In the genomic region with DNA sequence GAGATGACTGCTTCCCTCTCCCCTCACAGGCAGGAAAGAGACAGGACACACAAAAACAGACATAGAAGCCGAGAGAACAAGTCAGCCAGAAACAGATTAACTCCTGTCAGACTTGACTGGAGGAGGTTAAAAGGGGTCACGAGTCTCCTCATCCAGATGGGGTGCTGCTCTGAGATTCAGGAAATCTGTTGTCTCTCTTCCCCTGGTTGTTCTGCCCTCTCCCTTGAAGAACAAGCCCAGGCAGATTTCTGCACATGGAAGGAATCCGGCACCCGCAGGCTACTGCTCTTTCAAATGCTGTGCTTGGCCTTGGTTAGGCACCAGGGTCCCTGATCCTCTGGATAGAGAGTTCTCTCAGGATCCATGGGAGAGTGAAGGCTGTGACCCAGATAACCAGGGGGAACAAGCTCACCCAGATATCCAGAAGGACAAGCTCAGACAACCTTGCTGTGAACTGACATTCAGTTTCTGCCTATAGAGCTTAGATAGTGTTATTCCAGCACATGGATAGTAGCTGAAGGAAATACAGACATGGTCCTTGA, we compare ENCODE assay signal across 21 mouse cellular contexts. TPM values are rescaled to one million over a fixed set of nuclear protein-coding genes. Genes with fewer than 3 reads are reported as not detected.
DNase-seq lines count a peak whose midpoint lies in the region; ATAC-seq lines count a peak whose summit lies in the region.
"Had no signal": no experiment of that assay in that cellular context is flagged by ENCODE, and none has a peak within 500 bp of the region (broad histone marks: within the 10 kb centered on the region; RNA-seq: fewer than 3 reads in every experiment).

No protein-coding gene starts in this region.

- H3K9ac ChIP-seq in heart, embryonic 13.5 days = no peak overlapping the region
- no peak overlapping the region for H3K9ac ChIP-seq in lung, embryonic 16.5 days (ENCODE audit: low read length)
- no peak overlapping the region for H3K9ac ChIP-seq in embryonic facial prominence, embryonic 12.5 days
- H3K9ac ChIP-seq in stomach, embryonic 15.5 days = no peak overlapping the region
- H3K9ac ChIP-seq: forebrain, postnatal 0 days; heart, embryonic 12.5 days; neural tube, embryonic 12.5 days had no signal

- H3K4me1 ChIP-seq in heart, embryonic 13.5 days = peaks cover 18% of the 10 kb centered on the region
- peaks cover 5% of the 10 kb centered on the region; the same call in 1 of the 2 replicates for H3K4me1 ChIP-seq in lung, embryonic 16.5 days (replicated peaks; ENCODE audit: control insufficient read depth, insufficient read depth, low read length)
- H3K4me1 ChIP-seq in embryonic facial prominence, embryonic 12.5 days = no peaks in the 10 kb centered on the region
- H3K4me1 ChIP-seq in stomach, embryonic 15.5 days = peaks cover 10% of the 10 kb centered on the region; the same call in 1 of the 2 replicates
- H3K4me1 ChIP-seq: neural tube, embryonic 12.5 days had no signal

- no peak overlapping the region for H3K4me3 ChIP-seq in heart, embryonic 13.5 days
- H3K4me3 ChIP-seq in lung, embryonic 16.5 days (ENCODE audit: low read length) = no peak overlapping the region
- no peak overlapping the region for H3K4me3 ChIP-seq in embryonic facial prominence, embryonic 12.5 days
- H3K4me3 ChIP-seq in stomach, embryonic 15.5 days (replicated peaks) = no peak overlapping the region
- H3K4me3 ChIP-seq: erythroblast, embryonic 14.5 days; heart, embryonic 12.5 days; neural tube, embryonic 12.5 days had no signal

- H3K27ac ChIP-seq in heart, embryonic 13.5 days (replicated peaks) = 0 out of 2 replicates have a peak overlapping the region, but pooled peaks have one; percentile 25
- H3K27ac ChIP-seq in lung, embryonic 16.5 days (ENCODE audit: low read length) = 0 out of 2 replicates have a peak overlapping the region, but pooled peaks have one; percentile 2
- 0 out of 2 replicates have a peak overlapping the region, but pooled peaks have one; percentile 11 for H3K27ac ChIP-seq in embryonic facial prominence, embryonic 12.5 days
- peak overlapping the region; percentile 73 for H3K27ac ChIP-seq in stomach, embryonic 15.5 days
- H3K27ac ChIP-seq: neural tube, embryonic 12.5 days had no signal

- no peak for DNase-seq in heart, postnatal 4 days
- DNase-seq in lung, postnatal 4 days = no peak
- no peak for DNase-seq in layer of hippocampus, adult 8-10 months (ENCODE audit: low spot score in 2 of 2)
- no peak for DNase-seq in cerebellum, postnatal 10 days
- DNase-seq: adrenal gland, adult 2 months; forebrain, postnatal 0 days; gastrocnemius, postnatal 25 days; kidney, adult 18-20 months; layer of hippocampus, adult 9-11 months; thymus, adult 2 months had no signal

- H3K36me3 ChIP-seq in heart, embryonic 13.5 days = peaks cover 31% of the 10 kb centered on the region
- H3K36me3 ChIP-seq in lung, embryonic 16.5 days (ENCODE audit: control insufficient read depth, insufficient read depth, low read length) = peaks cover 10% of the 10 kb centered on the region; the same call in 1 of the 2 replicates
- H3K36me3 ChIP-seq in embryonic facial prominence, embryonic 12.5 days = peaks cover 20% of the 10 kb centered on the region
- peaks cover 9% of the 10 kb centered on the region; the same call in 1 of the 2 replicates for H3K36me3 ChIP-seq in stomach, embryonic 15.5 days

- no peak for ATAC-seq in heart, embryonic 13.5 days (ENCODE audit: extremely low read depth, insufficient number of reproducible peaks, low FRiP score, low TSS enrichment)
- no peak for ATAC-seq in lung, embryonic 16.5 days (ENCODE audit: low read depth)
- ATAC-seq in embryonic facial prominence, embryonic 12.5 days (ENCODE audit: insufficient number of reproducible peaks, insufficient read depth, low FRiP score, low TSS enrichment) = peak; percentile 38
- ATAC-seq in stomach, embryonic 15.5 days (ENCODE audit: insufficient read depth, low FRiP score, low read depth) = no peak
- ATAC-seq: midbrain, embryonic 16.5 days had no signal

- no peaks in the 10 kb centered on the region for H3K27me3 ChIP-seq in heart, embryonic 13.5 days (replicated peaks)
- H3K27me3 ChIP-seq in lung, embryonic 16.5 days (ENCODE audit: control insufficient read depth, insufficient read depth, low read depth, low read length) = no peaks in the 10 kb centered on the region
- no peaks in the 10 kb centered on the region for H3K27me3 ChIP-seq in embryonic facial prominence, embryonic 12.5 days
- H3K27me3 ChIP-seq in stomach, embryonic 15.5 days (replicated peaks) = no peaks in the 10 kb centered on the region
- H3K27me3 ChIP-seq: heart, embryonic 12.5 days; neural tube, embryonic 12.5 days had no signal

- no peaks in the 10 kb centered on the region for H3K9me3 ChIP-seq in heart, embryonic 13.5 days
- no peaks in the 10 kb centered on the region for H3K9me3 ChIP-seq in lung, embryonic 16.5 days (ENCODE audit: control insufficient read depth, low read length)
- H3K9me3 ChIP-seq in embryonic facial prominence, embryonic 12.5 days = no peaks in the 10 kb centered on the region
- H3K9me3 ChIP-seq in stomach, embryonic 15.5 days = no peaks in the 10 kb centered on the region
- H3K9me3 ChIP-seq: heart, embryonic 12.5 days; neural tube, embryonic 12.5 days had no signal

- WGBS in heart, embryonic 13.5 days = 57% methylated on average over 4 of the region's 4 CpGs
- 54% methylated on average over 4 of the region's 4 CpGs for WGBS in lung, embryonic 16.5 days
- WGBS in embryonic facial prominence, embryonic 12.5 days = 44% methylated on average over 4 of the region's 4 CpGs
- 47% methylated on average over 4 of the region's 4 CpGs for WGBS in stomach, embryonic 15.5 days

- H3K4me2 ChIP-seq in heart, embryonic 13.5 days = no peak overlapping the region
- H3K4me2 ChIP-seq in lung, embryonic 16.5 days (ENCODE audit: low read depth, low read length) = no peak overlapping the region
- H3K4me2 ChIP-seq in embryonic facial prominence, embryonic 12.5 days (replicated peaks) = no peak overlapping the region
- no peak overlapping the region for H3K4me2 ChIP-seq in stomach, embryonic 15.5 days
- H3K4me2 ChIP-seq: heart, embryonic 12.5 days; neural tube, embryonic 12.5 days had no signal

RNA-seq across cellular contexts. Expression of a gene that starts 23.8 kb away (rescaled TPM):
- not detected in 2 replicates for polyA plus RNA-seq in heart, embryonic 13.5 days (2015; fragmentation: Nextera tagmentation; extraction: Ambion mirVana)
- not detected for total RNA-seq in heart, postnatal 4 days (2021)
- polyA plus RNA-seq in lung, embryonic 16.5 days (2015; fragmentation: Nextera tagmentation; extraction: Ambion mirVana) = not detected in 2 replicates
- not detected in 2 replicates for polyA plus RNA-seq in embryonic facial prominence, embryonic 12.5 days (2016; fragmentation: Nextera tagmentation; extraction: Ambion mirVana)
- polyA plus RNA-seq in stomach, embryonic 15.5 days (2015; fragmentation: Nextera tagmentation; extraction: Ambion mirVana) = not detected in 2 replicates
- not detected for total RNA-seq in layer of hippocampus, adult 8-10 months (2022)
- total RNA-seq: adrenal gland, adult 2 months; forebrain, postnatal 0 days; gastrocnemius, postnatal 25 days; left cerebral cortex, postnatal 14 days had no signal
- polyA plus RNA-seq: adrenal gland, adult 2 months; erythroblast, embryonic 14.5 days; forebrain, postnatal 0 days; heart, embryonic 12.5 days; hindbrain, embryonic 16.5 days; liver, embryonic 16.5 days; midbrain, embryonic 16.5 days; neural tube, embryonic 12.5 days; thymus, adult 2 months had no signal

RNA-seq across cellular contexts. Expression of a gene that starts 40.2 kb away (rescaled TPM):
- polyA plus RNA-seq in heart, embryonic 13.5 days (2015; fragmentation: Nextera tagmentation; extraction: Ambion mirVana) = not detected in 2 replicates
- not detected for total RNA-seq in heart, postnatal 4 days (2021)
- polyA plus RNA-seq in lung, embryonic 16.5 days (2015; fragmentation: Nextera tagmentation; extraction: Ambion mirVana) = 6.2 TPM in 1 of 2 replicates, not detected in the other
- 0.18 and 0.34 TPM in 2 replicates for polyA plus RNA-seq in embryonic facial prominence, embryonic 12.5 days (2016; fragmentation: Nextera tagmentation; extraction: Ambion mirVana)
- polyA plus RNA-seq in stomach, embryonic 15.5 days (2015; fragmentation: Nextera tagmentation; extraction: Ambion mirVana) = 0.39 TPM in 1 of 2 replicates, not detected in the other
- not detected for total RNA-seq in layer of hippocampus, adult 8-10 months (2022)
- total RNA-seq: adrenal gland, adult 2 months; forebrain, postnatal 0 days; gastrocnemius, postnatal 25 days; left cerebral cortex, postnatal 14 days had no signal
- polyA plus RNA-seq: adrenal gland, adult 2 months; erythroblast, embryonic 14.5 days; forebrain, postnatal 0 days; heart, embryonic 12.5 days; liver, embryonic 16.5 days; midbrain, embryonic 16.5 days; neural tube, embryonic 12.5 days had no signal

RNA-seq across cellular contexts. Expression of a gene that starts 40.3 kb away (rescaled TPM):
- 41.7 and 43.2 TPM in 2 replicates for polyA plus RNA-seq in heart, embryonic 13.5 days (2015; fragmentation: Nextera tagmentation; extraction: Ambion mirVana)
- total RNA-seq in heart, postnatal 4 days (2021) = 10 to 100 TPM; 41.3 to 41.4 TPM
- 100 and 104 TPM in 2 replicates for polyA plus RNA-seq in lung, embryonic 16.5 days (2015; fragmentation: Nextera tagmentation; extraction: Ambion mirVana)
- polyA plus RNA-seq in embryonic facial prominence, embryonic 12.5 days (2016; fragmentation: Nextera tagmentation; extraction: Ambion mirVana) = 150 and 155 TPM in 2 replicates
- 90.8 and 104 TPM in 2 replicates for polyA plus RNA-seq in stomach, embryonic 15.5 days (2015; fragmentation: Nextera tagmentation; extraction: Ambion mirVana)
- total RNA-seq in layer of hippocampus, adult 8-10 months (2022) = 10 to 100 TPM; 35.6 to 49.4 (median 41.1) TPM

RNA-seq across cellular contexts. Expression of a gene that starts 40.3 kb away (rescaled TPM):
- polyA plus RNA-seq in heart, embryonic 13.5 days (2015; fragmentation: Nextera tagmentation; extraction: Ambion mirVana) = not detected in 2 replicates
- not detected for total RNA-seq in heart, postnatal 4 days (2021)
- polyA plus RNA-seq in lung, embryonic 16.5 days (2015; fragmentation: Nextera tagmentation; extraction: Ambion mirVana) = not detected in 2 replicates
- not detected in 2 replicates for polyA plus RNA-seq in embryonic facial prominence, embryonic 12.5 days (2016; fragmentation: Nextera tagmentation; extraction: Ambion mirVana)
- 4.1 and 8.4 TPM in 2 replicates for polyA plus RNA-seq in stomach, embryonic 15.5 days (2015; fragmentation: Nextera tagmentation; extraction: Ambion mirVana)
- not detected for total RNA-seq in layer of hippocampus, adult 8-10 months (2022)
- total RNA-seq: adrenal gland, adult 2 months; forebrain, postnatal 0 days; gastrocnemius, postnatal 25 days; left cerebral cortex, postnatal 14 days had no signal
- polyA plus RNA-seq: adrenal gland, adult 2 months; erythroblast, embryonic 14.5 days; heart, embryonic 12.5 days; hindbrain, embryonic 16.5 days; midbrain, embryonic 16.5 days; neural tube, embryonic 12.5 days; thymus, adult 2 months had no signal

Comparison
In these comparisons a context has a peak if more than half of its experiments do, and no peak if none do; other contexts are left out.
1. H3K27ac ChIP-seq: peak in every context shown above with its lines; median percentile 73 in stomach, embryonic 15.5 days; 25 in heart, embryonic 13.5 days; 11 in embryonic facial prominence, embryonic 12.5 days; 2 in lung, embryonic 16.5 days.